Mouse (Mus musculus) bone marrow macrophage, adult 2 months (primary cell): ENCODE data around the gene N4bp1. TPM values are rescaled to one million over a fixed set of nuclear protein-coding genes. Genes with fewer than 3 reads are reported as not detected.
A peak's percentile ranks its signal among the peaks of the same experiment; 100 is the strongest.

Source experiments
- H3K27ac ChIP-seq: 2 replicates; pipeline ENCODE4 v1.5.1; 2012; ENCODE audit warnings: low read depth, low read length; ENCODE audit not compliant: insufficient read depth
- H3K4me1 ChIP-seq: 2 replicates; pipeline ENCODE4 v1.6.1; 2012; ENCODE audit warnings: low read length; ENCODE audit not compliant: control insufficient read depth, insufficient read depth
- H3K4me3 ChIP-seq: 2 replicates; pipeline ENCODE4 v1.5.1; 2012; ENCODE audit warnings: mild to moderate bottlenecking, low read length, moderate library complexity; ENCODE audit not compliant: insufficient read depth
- CTCF ChIP-seq: IDR thresholded peaks from 2 replicates; pipeline ENCODE4 v1.5.1; 2012; ENCODE audit warnings: low read depth, mild to moderate bottlenecking, low read length, moderate library complexity
- POLR2A ChIP-seq: IDR thresholded peaks from 2 replicates; pipeline ENCODE4 v1.6.1; 2012; ENCODE audit warnings: mild to moderate bottlenecking, low read depth, low read length, borderline replicate concordance
- polyA plus RNA-seq: library from polyadenylated mRNA; stranded (reverse); fragments of >200 nt; gene quantifications from 2 replicates; pipeline ENCODE4 v1.2.4, GENCODE M21; 2012; ENCODE audit not compliant: missing spikeins, insufficient read depth, insufficient read length

N4bp1 gene
- polyA plus RNA-seq, 1 experiment = 31.1 TPM

DNA sequence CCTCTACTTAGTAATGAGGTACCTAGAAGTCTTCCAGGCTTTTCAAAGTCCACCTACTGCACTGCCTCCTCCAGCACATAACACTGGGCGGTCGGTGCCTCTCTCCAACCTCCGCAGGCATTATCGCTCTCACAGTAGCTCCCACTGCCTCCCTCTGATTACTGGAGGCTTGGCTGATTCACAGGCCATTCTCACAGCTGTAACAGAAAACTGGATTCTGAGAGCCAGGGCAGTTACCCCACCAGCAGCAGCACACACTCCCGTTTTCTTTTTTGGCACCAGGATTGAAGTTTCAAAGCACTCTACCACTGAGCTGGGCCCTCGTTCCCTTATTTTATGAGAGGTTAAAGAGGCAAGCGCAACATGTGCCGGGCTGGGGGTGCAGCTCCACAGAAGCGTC, 3.1 kb downstream of the N4bp1 start:
- Histone ChIP-seq H3K4me3 (no peak overlapping the region), H3K27ac (peak overlapping the region; percentile 51), H3K4me1 (peaks cover 61% of the 10 kb centered on the region)
- TF ChIP-seq POLR2A (no peak), CTCF (no peak)

DNA sequence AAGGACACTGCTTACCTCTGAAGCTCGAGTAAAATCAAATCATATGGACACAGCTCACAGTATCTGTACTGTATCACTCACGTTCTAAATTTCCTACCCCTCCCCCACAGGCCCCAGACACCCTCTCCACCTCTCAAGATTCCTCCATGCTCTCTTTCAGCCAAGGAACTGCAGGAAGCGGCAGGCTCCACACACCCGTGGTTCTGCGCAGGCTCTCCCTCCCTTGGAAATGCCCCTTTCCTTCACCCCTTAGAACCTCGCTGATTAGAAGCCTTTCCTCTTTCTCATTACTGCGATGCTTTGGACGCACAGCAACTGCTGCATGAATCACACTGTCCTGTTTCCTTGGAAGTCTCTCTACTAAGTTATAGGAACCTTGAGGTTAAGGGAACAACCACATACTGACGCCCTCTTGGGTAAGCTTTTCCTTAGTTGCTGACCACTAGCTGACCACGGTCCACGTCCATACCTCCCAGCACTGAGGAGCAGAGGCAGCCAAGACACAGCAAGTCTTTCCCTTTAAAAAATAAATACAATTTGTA, 3.9 kb downstream of the N4bp1 start:
- TF ChIP-seq CTCF (no peak), POLR2A (no peak)
- H3K4me3 ChIP-seq = peak overlapping the region; percentile 25
- H3K4me1 ChIP-seq = peaks cover 67% of the 10 kb centered on the region
- H3K27ac ChIP-seq = peak overlapping the region; percentile 51

DNA sequence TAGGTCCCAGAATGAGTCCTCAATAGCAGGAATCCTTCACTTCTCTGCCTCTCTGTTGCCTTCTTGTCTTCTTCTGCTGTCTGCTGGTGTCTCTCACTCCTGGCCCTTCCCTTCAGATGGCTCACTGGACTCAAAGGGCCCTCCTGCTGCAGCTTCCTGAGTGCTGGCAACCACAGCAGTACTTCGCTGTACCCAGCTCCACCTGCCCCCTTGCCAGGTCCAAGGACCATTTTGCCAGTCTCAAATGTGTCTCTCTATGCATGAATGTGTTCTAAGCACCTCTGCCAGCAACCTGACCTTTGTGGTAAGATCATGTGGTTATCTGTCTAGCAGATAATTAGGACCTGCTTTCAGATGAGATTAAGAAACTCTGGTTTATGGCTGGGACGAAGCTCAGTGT, 8.2 kb downstream of the N4bp1 start:
- H3K4me1 ChIP-seq = peaks cover 73% of the 10 kb centered on the region
- no peak overlapping the region for H3K4me3 ChIP-seq
- H3K27ac ChIP-seq = no peak overlapping the region
- TF ChIP-seq POLR2A (no peak), CTCF (no peak)

DNA sequence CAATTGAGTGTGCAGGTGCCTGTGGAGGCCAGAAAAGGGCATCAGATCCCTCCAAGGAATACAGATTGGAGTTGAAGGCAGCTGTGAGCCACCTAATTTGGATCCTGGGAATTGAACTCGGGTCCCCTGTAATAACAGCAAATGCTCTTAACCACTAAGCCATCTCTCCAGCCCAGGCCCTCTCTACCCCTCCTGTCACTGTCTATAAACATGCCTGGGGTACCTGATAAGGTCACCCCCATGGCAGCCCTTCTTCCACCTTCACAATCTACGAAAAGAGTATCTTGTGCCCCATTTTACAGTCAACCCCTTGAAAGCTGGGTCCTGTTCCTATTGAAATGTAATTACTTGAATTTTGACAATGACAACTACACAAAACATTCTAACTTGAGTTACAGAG, 11.0 kb downstream of the N4bp1 start:
- Histone ChIP-seq H3K4me1 (peaks cover 70% of the 10 kb centered on the region), H3K27ac (peak overlapping the region; percentile 3; the same call in 1 of the 2 replicates), H3K4me3 (no peak overlapping the region)
- TF ChIP-seq CTCF (no peak), POLR2A (no peak)

DNA sequence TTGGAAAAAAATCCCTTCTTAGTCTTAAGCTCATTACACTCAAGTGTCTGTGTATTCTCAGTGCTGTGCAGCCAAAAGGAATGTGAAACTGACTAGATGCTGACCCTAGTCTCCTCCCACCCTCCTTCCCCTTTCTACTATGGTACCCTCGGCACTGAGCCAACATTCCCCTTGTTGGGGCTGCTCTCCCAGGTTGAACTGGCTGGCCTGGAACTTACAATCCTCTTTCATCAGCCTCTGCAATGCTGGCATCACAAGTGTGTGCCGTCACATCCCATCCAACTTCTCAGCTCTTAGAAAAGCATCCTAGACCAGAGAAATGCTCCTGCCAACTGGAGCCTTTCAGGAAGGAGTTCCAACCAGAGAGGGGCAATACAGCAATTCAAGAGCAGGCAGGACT, 11.9 kb downstream of the N4bp1 start:
- TF ChIP-seq POLR2A = no peak
- TF ChIP-seq CTCF = no peak
- no peak overlapping the region for H3K4me3 ChIP-seq
- no peak overlapping the region for H3K27ac ChIP-seq
- peaks cover 63% of the 10 kb centered on the region for H3K4me1 ChIP-seq

DNA sequence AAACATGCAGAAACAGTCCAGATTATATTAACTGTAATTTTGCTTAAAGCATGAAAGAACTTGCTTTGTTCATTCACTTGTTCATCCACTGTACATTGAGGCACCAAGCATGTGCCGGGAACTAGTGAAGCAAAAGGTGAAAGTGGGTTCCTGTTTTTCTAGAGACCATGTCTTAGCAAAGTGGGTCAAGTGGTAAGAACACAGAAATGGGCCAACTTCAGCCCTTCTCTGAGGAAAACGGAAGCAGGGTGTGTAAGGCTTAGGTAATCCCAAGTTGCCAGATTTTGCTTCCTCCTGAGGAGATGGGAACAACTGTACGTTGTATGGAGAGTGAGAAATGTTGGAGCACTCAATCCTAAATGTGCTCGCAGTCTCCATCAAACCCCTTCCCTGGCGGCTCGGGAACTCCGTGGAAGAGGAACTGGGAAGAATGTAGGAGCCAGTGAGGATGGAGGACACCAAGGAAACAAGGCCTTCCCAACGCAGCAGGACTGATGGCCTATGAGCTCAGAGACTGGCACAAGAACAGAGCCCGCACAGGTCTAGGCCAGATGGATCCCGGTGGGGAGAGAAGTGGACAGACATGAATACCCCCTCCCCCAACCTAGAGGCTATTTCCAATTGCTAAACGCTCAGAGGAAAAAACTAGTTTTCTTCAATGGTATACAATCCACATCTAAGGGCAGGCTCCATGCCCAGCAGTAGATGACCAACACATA, 12.8 kb downstream of the N4bp1 start:
- Histone ChIP-seq H3K4me3 (no peak overlapping the region), H3K4me1 (peaks cover 58% of the 10 kb centered on the region), H3K27ac (peak overlapping the region; percentile 21)
- TF ChIP-seq POLR2A (no peak), CTCF (no peak)

DNA sequence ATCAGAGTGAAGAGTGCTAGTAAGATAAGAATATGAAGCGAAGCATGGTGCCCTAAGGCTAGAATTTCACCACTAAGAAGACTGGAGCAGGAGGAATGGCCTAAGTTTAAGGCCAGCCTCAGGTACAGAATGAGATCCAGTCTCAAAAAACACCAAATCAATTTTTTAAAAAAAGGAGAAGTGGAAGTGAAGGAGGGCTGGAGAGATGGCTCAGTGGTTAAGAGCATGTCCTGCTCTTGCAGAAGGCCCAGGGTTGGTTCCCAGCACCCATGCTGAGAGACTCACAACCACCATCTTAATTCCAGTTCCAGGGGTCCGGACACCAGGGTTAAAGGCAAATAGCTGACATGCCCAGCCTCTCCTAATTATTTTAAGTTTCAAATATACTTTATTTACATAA, 13.6 kb downstream of the N4bp1 start:
- Histone ChIP-seq H3K27ac (peak overlapping the region; percentile 23; the same call in 1 of the 2 replicates), H3K4me1 (peaks cover 49% of the 10 kb centered on the region), H3K4me3 (no peak overlapping the region)
- TF ChIP-seq POLR2A (no peak), CTCF (no peak)

DNA sequence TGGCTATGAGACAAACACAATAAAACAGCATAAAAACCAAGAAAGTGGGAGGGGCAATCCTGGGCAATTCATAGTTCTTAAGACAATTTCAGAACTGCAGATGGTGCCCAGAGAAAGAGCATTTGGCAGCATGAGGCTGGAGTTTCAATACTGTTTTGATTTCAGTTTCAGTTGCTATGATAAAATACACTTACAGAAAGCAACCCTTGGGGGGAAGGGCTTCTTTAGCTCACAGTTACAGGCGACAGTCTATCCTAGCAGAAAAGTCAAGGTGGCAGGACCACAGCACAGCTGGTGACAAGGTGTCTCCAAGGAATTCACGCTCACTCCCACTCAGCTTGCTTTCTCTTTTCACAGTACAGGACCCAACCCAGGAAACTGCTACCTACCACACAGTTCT, 14.3 kb downstream of the N4bp1 start:
- H3K4me1 ChIP-seq = peaks cover 50% of the 10 kb centered on the region
- TF ChIP-seq CTCF (no peak), POLR2A (no peak)
- H3K27ac ChIP-seq = no peak overlapping the region
- H3K4me3 ChIP-seq = no peak overlapping the region

GRCm38 (mm10) chr8:86868041-86868440, 17.0 kb downstream of the N4bp1 start:
- Histone ChIP-seq H3K27ac (no peak overlapping the region), H3K4me3 (no peak overlapping the region)

DNA sequence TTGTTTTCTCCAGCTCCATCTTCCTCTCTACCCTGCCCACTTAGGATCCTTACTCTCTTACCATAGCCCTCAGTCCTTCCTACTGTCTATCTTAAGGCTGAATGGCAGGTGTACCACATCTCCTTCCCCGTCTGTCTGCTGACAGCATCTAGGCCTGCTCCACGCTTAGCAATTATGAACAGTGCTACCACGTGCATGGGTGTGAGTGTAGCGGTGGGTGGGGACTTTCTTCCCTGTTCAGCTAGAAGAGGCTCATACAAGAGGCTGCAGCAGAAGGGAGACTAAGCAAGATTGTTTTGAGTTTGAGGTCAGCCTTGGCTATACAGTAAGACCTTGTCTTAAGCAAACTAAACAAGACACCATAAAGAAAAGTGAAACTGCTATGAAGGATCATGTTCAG, 20.3 kb downstream of the N4bp1 start:
- Histone ChIP-seq H3K4me1 (peaks cover 49% of the 10 kb centered on the region), H3K4me3 (no peak overlapping the region), H3K27ac (no peak overlapping the region)
- TF ChIP-seq POLR2A (no peak), CTCF (no peak)

More at GRCm38 (mm10) chr8:86868041-86868440, 17.0 kb downstream of the N4bp1 start:
- H3K4me1 ChIP-seq = peaks cover 50% of the 10 kb centered on the region
- no peak for TF ChIP-seq POLR2A
